Mouse (Mus musculus) neutrophil, adult 5-6 weeks (primary cell): Measurements from ENCODE around the gene Zfp512b. TPM values are rescaled to one million over a fixed set of nuclear protein-coding genes. Genes with fewer than 3 reads are reported as not detected.

Experiments
- ATAC-seq: fragments of 151-379, 151-347 bp; 2 replicates; pipeline ENCODE4 v1.8.0; 2017; ENCODE audit warnings: mild to moderate bottlenecking, moderate TSS enrichment; ENCODE audit not compliant: insufficient number of reproducible peaks, poor library complexity, low FRiP score, severe bottlenecking; ENCODE audit errors: extremely low read depth
- total RNA-seq: library from RNA; stranded (forward); fragments of 200-1000 nt; gene quantifications from 2 replicates; pipeline ENCODE4 v1.2.3, GENCODE M21; 2017

The Zfp512b gene
- total RNA-seq, 1 experiment from 2014 or later = 24.6 TPM

- ATAC-seq = no peak
These were observed 14.5 kb downstream of the Zfp512b start for GRCm38 (mm10) chr2:181577981-181578581.

- no peak for ATAC-seq
These were observed 15.5 kb downstream of the Zfp512b start for GRCm38 (mm10) chr2:181577126-181577525.

- no peak for ATAC-seq
These were observed 16.0 kb downstream of the Zfp512b start for GRCm38 (mm10) chr2:181576613-181577012.

- ATAC-seq = no peak
These were observed 17.6 kb downstream of the Zfp512b start for GRCm38 (mm10) chr2:181574921-181575545.

- no peak for ATAC-seq
These were observed 18.6 kb downstream of the Zfp512b start for GRCm38 (mm10) chr2:181573961-181574360.

- no peak for ATAC-seq
These were observed 19.4 kb downstream of the Zfp512b start for GRCm38 (mm10) chr2:181572921-181573920.

GRCm38 (mm10) chr2:181571941-181572670 lies 20.5 kb downstream of the Zfp512b start:
- ATAC-seq = no peak

- no peak for ATAC-seq
These were observed 21.5 kb downstream of the Zfp512b start for GRCm38 (mm10) chr2:181570921-181571595.

- no peak for ATAC-seq
These were observed 22.2 kb downstream of the Zfp512b start for GRCm38 (mm10) chr2:181570375-181570774.

GRCm38 (mm10) chr2:181569856-181570255 lies 22.7 kb downstream of the Zfp512b start:
- ATAC-seq = no peak

GRCm38 (mm10) chr2:181568272-181569008 lies 24.2 kb downstream of the Zfp512b start:
- peak; percentile 63 for ATAC-seq

- no peak for ATAC-seq
These were observed 25.3 kb downstream of the Zfp512b start for GRCm38 (mm10) chr2:181567338-181567737.

- peak; percentile 45; the same call in 1 of the 2 replicates for ATAC-seq
These were observed 38.8 kb downstream of the Zfp512b start for GRCm38 (mm10) chr2:181553772-181554171.

GRCm38 (mm10) chr2:181550233-181550632 lies 42.4 kb downstream of the Zfp512b start:
- ATAC-seq = no peak

- ATAC-seq = 0 out of 2 replicates have a peak, but pooled peaks have one; percentile 17
These were observed 43.9 kb downstream of the Zfp512b start for GRCm38 (mm10) chr2:181548682-181549081.

- no peak for ATAC-seq
These were observed 44.4 kb downstream of the Zfp512b start for GRCm38 (mm10) chr2:181548227-181548626.

- ATAC-seq = no peak
These were observed 46.5 kb downstream of the Zfp512b start for GRCm38 (mm10) chr2:181546142-181546541.
